Mouse (Mus musculus): ENCODE data around the gene Sez6l.

DNA sequence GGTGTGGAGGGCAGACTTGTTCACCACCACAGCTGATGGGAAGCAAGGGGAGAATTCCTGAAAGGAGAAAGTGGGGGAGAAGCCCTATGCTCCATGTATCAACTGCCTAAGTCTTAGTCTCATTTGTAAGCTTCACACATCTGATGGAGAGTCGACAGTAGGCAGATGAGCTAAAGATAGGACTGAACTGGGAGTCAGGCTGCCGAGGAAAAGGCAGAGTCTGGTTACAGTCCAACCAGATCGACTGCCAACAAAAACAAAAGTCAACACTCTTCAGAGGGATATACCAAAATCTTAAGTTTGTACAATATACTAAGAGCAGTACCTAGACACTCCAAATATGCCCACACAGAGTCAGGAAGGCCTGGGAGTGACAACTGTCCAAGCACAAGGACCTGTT lies 38.7 kb downstream of the Sez6l start:
- TF ChIP-seq CTCF (IDR thresholded peaks at IDR 0.05; ENCODE audit: low read depth, low read length) (no peak), POLR2AphosphoS5 (IDR thresholded peaks at IDR 0.05; ENCODE audit: insufficient replicate concordance, low read depth, low read length) (no peak)
